Mouse (Mus musculus): ENCODE measurements around the gene Ssh2. TPM values are rescaled to one million over a fixed set of nuclear protein-coding genes. Genes with fewer than 3 reads are reported as not detected.

Gene Ssh2
- polyA plus RNA-seq (2014; fragmentation: Nextera tagmentation; extraction: Ambion mirVana), result 9.9 and 12.1 TPM in 2 replicates

GRCm38 (mm10) chr11:77215951-77216760, at the start of gene Ssh2:
Gene Ssh2, plus strand, starts transcription at chr11:77216287.
- Histone ChIP-seq H3K9ac (ENCODE audit: low read depth, low read length) (peak within 1 kb of the TSS; percentile 94), H3K27me3 (replicated peaks; ENCODE audit: control insufficient read depth, insufficient read depth, low read length) (no peaks in the 10 kb centered on the region), H3K27ac (ENCODE audit: low read depth, low read length) (peak within 1 kb of the TSS; percentile 90), H3K9me3 (ENCODE audit: control insufficient read depth, low read length) (no peaks in the 10 kb centered on the region), H3K4me1 (replicated peaks; ENCODE audit: control insufficient read depth, insufficient read depth, low read length) (peaks cover 8% of the 10 kb centered on the region), H3K4me2 (peak within 1 kb of the TSS; percentile 77), H3K4me3 (ENCODE audit: low read depth, low read length) (peak within 1 kb of the TSS; percentile 93), H3K36me3 (ENCODE audit: control insufficient read depth, insufficient read depth, low read length) (no peaks in the 10 kb centered on the region)
- DNase-seq (ENCODE audit: low spot score) (peak; percentile 86), ATAC-seq (replicated peaks; ENCODE audit: low FRiP score) (peak; percentile 88)
- 0% methylated on average over 81 of the region's 82 CpGs for WGBS

DNA sequence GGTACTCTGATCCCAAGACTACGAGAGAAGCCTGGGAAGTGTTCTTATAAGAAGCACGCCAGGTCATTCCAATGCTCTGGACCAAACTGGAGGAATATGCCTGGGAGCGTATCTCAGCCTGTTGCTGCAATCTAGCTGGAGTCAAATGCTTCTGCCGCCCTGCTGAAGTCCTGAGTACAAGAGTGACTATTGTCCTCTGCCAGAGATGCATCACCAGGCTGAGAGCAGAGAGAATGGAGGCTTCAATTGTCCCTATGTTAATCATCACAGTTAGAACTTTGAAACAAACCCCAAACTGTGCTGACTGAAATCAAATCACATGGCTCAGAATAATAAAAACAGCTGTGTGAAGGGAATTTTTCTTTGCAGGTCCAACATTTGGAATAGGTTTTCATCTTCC, 42.4 kb upstream of the Ssh2 start:
- ATAC-seq (replicated peaks; ENCODE audit: low FRiP score) (no peak), DNase-seq (ENCODE audit: low spot score) (no peak)
- Histone ChIP-seq H3K4me2 (no peak overlapping the region), H3K27ac (ENCODE audit: low read depth, low read length) (no peak overlapping the region), H3K9ac (ENCODE audit: low read depth, low read length) (no peak overlapping the region), H3K9me3 (ENCODE audit: control insufficient read depth, low read length) (no peaks in the 10 kb centered on the region), H3K4me1 (replicated peaks; ENCODE audit: control insufficient read depth, insufficient read depth, low read length) (no peaks in the 10 kb centered on the region), H3K4me3 (ENCODE audit: low read depth, low read length) (no peak overlapping the region), H3K36me3 (ENCODE audit: control insufficient read depth, insufficient read depth, low read length) (no peaks in the 10 kb centered on the region), H3K27me3 (replicated peaks; ENCODE audit: control insufficient read depth, insufficient read depth, low read length) (no peaks in the 10 kb centered on the region)
- WGBS, result 73% methylated on average over 4 of the region's 4 CpGs

- Histone ChIP-seq H3K4me2 (no peak overlapping the region), H3K9ac (ENCODE audit: low read depth, low read length) (no peak overlapping the region), H3K9me3 (ENCODE audit: control insufficient read depth, low read length) (no peaks in the 10 kb centered on the region), H3K4me3 (ENCODE audit: low read depth, low read length) (no peak overlapping the region), H3K36me3 (ENCODE audit: control insufficient read depth, insufficient read depth, low read length) (no peaks in the 10 kb centered on the region), H3K27ac (ENCODE audit: low read depth, low read length) (no peak overlapping the region), H3K4me1 (replicated peaks; ENCODE audit: control insufficient read depth, insufficient read depth, low read length) (no peaks in the 10 kb centered on the region), H3K27me3 (replicated peaks; ENCODE audit: control insufficient read depth, insufficient read depth, low read length) (no peaks in the 10 kb centered on the region)
- WGBS, result 74% methylated on average over 7 of the region's 7 CpGs
- no peak for ATAC-seq (replicated peaks; ENCODE audit: low FRiP score)
- DNase-seq (ENCODE audit: low spot score), result no peak
Observed at GRCm38 (mm10) chr11:77174531-77174930, 41.6 kb upstream of the Ssh2 start.

- no peak overlapping the region for H3K9ac ChIP-seq (ENCODE audit: low read depth, low read length)
- 78% methylated on average over 3 of the region's 3 CpGs for WGBS
- no peaks in the 10 kb centered on the region for H3K4me1 ChIP-seq (replicated peaks; ENCODE audit: control insufficient read depth, insufficient read depth, low read length)
Observed at GRCm38 (mm10) chr11:77179771-77180170, 36.3 kb upstream of the Ssh2 start.

GRCm38 (mm10) chr11:77180886-77181285, 35.2 kb upstream of the Ssh2 start:
- no peaks in the 10 kb centered on the region for H3K27me3 ChIP-seq (replicated peaks; ENCODE audit: control insufficient read depth, insufficient read depth, low read length)
- H3K4me2 ChIP-seq, result no peak overlapping the region
- DNase-seq (ENCODE audit: low spot score) (no peak), ATAC-seq (replicated peaks; ENCODE audit: low FRiP score) (no peak)
- H3K36me3 ChIP-seq (ENCODE audit: control insufficient read depth, insufficient read depth, low read length), result no peaks in the 10 kb centered on the region
- no peak overlapping the region for H3K4me3 ChIP-seq (ENCODE audit: low read depth, low read length)
- H3K27ac ChIP-seq (ENCODE audit: low read depth, low read length), result no peak overlapping the region
- WGBS, result 60% methylated on average over 4 of the region's 4 CpGs
- no peaks in the 10 kb centered on the region for H3K4me1 ChIP-seq (replicated peaks; ENCODE audit: control insufficient read depth, insufficient read depth, low read length)
- H3K9ac ChIP-seq (ENCODE audit: low read depth, low read length), result no peak overlapping the region
- no peaks in the 10 kb centered on the region for H3K9me3 ChIP-seq (ENCODE audit: control insufficient read depth, low read length)

More at GRCm38 (mm10) chr11:77179771-77180170, 36.3 kb upstream of the Ssh2 start:
- no peak overlapping the region for H3K27ac ChIP-seq (ENCODE audit: low read depth, low read length)
- no peak for DNase-seq (ENCODE audit: low spot score)
- no peak overlapping the region for H3K4me3 ChIP-seq (ENCODE audit: low read depth, low read length)
- no peak for ATAC-seq (replicated peaks; ENCODE audit: low FRiP score)
- H3K27me3 ChIP-seq (replicated peaks; ENCODE audit: control insufficient read depth, insufficient read depth, low read length), result no peaks in the 10 kb centered on the region
- H3K36me3 ChIP-seq (ENCODE audit: control insufficient read depth, insufficient read depth, low read length), result no peaks in the 10 kb centered on the region
- no peaks in the 10 kb centered on the region for H3K9me3 ChIP-seq (ENCODE audit: control insufficient read depth, low read length)
- no peak overlapping the region for H3K4me2 ChIP-seq

GRCm38 (mm10) chr11:77181528-77181927, 34.6 kb upstream of the Ssh2 start:
- H3K4me1 ChIP-seq (replicated peaks; ENCODE audit: control insufficient read depth, insufficient read depth, low read length), result no peaks in the 10 kb centered on the region
- ATAC-seq (replicated peaks; ENCODE audit: low FRiP score) (no peak), DNase-seq (ENCODE audit: low spot score) (no peak)
- H3K9ac ChIP-seq (ENCODE audit: low read depth, low read length), result no peak overlapping the region
- H3K4me3 ChIP-seq (ENCODE audit: low read depth, low read length), result no peak overlapping the region
- no peak overlapping the region for H3K4me2 ChIP-seq
- H3K9me3 ChIP-seq (ENCODE audit: control insufficient read depth, low read length), result no peaks in the 10 kb centered on the region
- no peak overlapping the region for H3K27ac ChIP-seq (ENCODE audit: low read depth, low read length)
- H3K27me3 ChIP-seq (replicated peaks; ENCODE audit: control insufficient read depth, insufficient read depth, low read length), result no peaks in the 10 kb centered on the region
- H3K36me3 ChIP-seq (ENCODE audit: control insufficient read depth, insufficient read depth, low read length), result no peaks in the 10 kb centered on the region
- WGBS, result 66% methylated on average over 5 of the region's 5 CpGs

GRCm38 (mm10) chr11:77182041-77182440, 34.0 kb upstream of the Ssh2 start:
- Histone ChIP-seq H3K9ac (ENCODE audit: low read depth, low read length) (no peak overlapping the region), H3K4me2 (no peak overlapping the region), H3K9me3 (ENCODE audit: control insufficient read depth, low read length) (no peaks in the 10 kb centered on the region), H3K4me3 (ENCODE audit: low read depth, low read length) (no peak overlapping the region), H3K27me3 (replicated peaks; ENCODE audit: control insufficient read depth, insufficient read depth, low read length) (no peaks in the 10 kb centered on the region), H3K27ac (ENCODE audit: low read depth, low read length) (no peak overlapping the region), H3K36me3 (ENCODE audit: control insufficient read depth, insufficient read depth, low read length) (no peaks in the 10 kb centered on the region), H3K4me1 (replicated peaks; ENCODE audit: control insufficient read depth, insufficient read depth, low read length) (no peaks in the 10 kb centered on the region)
- WGBS, result 77% methylated on average over 2 of the region's 2 CpGs
- DNase-seq (ENCODE audit: low spot score), result no peak
- no peak for ATAC-seq (replicated peaks; ENCODE audit: low FRiP score)

DNA sequence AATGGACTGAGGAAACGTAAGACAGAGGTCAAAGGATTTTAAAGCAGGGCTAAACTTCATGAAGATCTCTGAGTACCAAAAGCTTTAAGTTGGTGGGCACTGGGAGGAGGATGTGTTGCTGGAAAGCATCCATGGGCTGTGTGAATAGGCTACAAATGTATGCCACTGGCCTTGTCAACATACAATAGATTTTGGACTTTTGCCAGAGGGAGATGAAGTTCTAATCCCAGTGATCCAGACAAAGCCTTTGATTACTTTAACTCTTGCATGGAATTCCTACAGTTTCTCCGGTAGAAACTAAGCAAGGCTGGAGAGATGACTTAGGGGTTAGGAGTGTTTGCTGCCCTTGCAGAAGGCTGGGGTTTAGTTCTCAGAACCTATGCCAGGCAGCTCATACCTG, 33.5 kb upstream of the Ssh2 start:
- Histone ChIP-seq H3K36me3 (ENCODE audit: control insufficient read depth, insufficient read depth, low read length) (no peaks in the 10 kb centered on the region), H3K4me2 (no peak overlapping the region), H3K9ac (ENCODE audit: low read depth, low read length) (no peak overlapping the region), H3K27ac (ENCODE audit: low read depth, low read length) (no peak overlapping the region), H3K4me3 (ENCODE audit: low read depth, low read length) (no peak overlapping the region), H3K9me3 (ENCODE audit: control insufficient read depth, low read length) (no peaks in the 10 kb centered on the region), H3K4me1 (replicated peaks; ENCODE audit: control insufficient read depth, insufficient read depth, low read length) (no peaks in the 10 kb centered on the region), H3K27me3 (replicated peaks; ENCODE audit: control insufficient read depth, insufficient read depth, low read length) (no peaks in the 10 kb centered on the region)
- WGBS, result 72% methylated on average over 2 of the region's 2 CpGs
- DNase-seq (ENCODE audit: low spot score) (no peak), ATAC-seq (replicated peaks; ENCODE audit: low FRiP score) (no peak)

DNA sequence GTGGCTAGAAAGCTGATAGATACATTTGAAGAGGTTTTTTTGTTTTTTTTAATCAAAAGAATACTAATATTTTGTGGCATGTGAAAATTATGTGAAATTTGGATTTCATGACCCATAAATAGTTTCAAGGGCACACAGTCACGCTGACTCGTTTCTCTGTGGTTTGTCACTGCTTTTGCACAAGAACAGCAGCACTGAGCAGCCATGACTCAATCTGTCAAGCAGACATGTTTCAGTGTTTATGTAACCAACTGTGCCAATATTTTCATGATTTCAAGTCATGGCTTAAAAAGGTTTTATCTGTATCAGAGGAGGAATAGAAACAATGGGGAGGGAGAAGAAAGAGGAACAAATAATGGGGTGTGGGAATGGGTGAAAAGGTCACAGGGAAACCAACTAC, 31.2 kb upstream of the Ssh2 start:
- Histone ChIP-seq H3K9me3 (ENCODE audit: control insufficient read depth, low read length) (no peaks in the 10 kb centered on the region), H3K4me2 (no peak overlapping the region), H3K27me3 (replicated peaks; ENCODE audit: control insufficient read depth, insufficient read depth, low read length) (no peaks in the 10 kb centered on the region), H3K36me3 (ENCODE audit: control insufficient read depth, insufficient read depth, low read length) (no peaks in the 10 kb centered on the region), H3K9ac (ENCODE audit: low read depth, low read length) (no peak overlapping the region), H3K4me3 (ENCODE audit: low read depth, low read length) (no peak overlapping the region), H3K27ac (ENCODE audit: low read depth, low read length) (no peak overlapping the region), H3K4me1 (replicated peaks; ENCODE audit: control insufficient read depth, insufficient read depth, low read length) (no peaks in the 10 kb centered on the region)
- ATAC-seq (replicated peaks; ENCODE audit: low FRiP score), result no peak
- no peak for DNase-seq (ENCODE audit: low spot score)
- WGBS, result 61% methylated on average over 2 of the region's 2 CpGs

Data from liver, embryonic 11.5 days (tissue).